Mouse (Mus musculus) lung, postnatal 0 days (tissue): ENCODE data around the gene Ap1m1.

Experiments used
- CTCF ChIP-seq: IDR thresholded peaks from 2 replicates; pipeline ENCODE4 v1.5.1; 2016; ENCODE audit warnings: antibody characterized with exemption, mild to moderate bottlenecking
- EP300 ChIP-seq: IDR thresholded peaks from 2 replicates; pipeline ENCODE4 v1.6.1; 2016; ENCODE audit warnings: antibody characterized with exemption, mild to moderate bottlenecking, control low read depth

- TF ChIP-seq EP300 (no peak), CTCF (no peak)
These were observed 39.3 kb downstream of the Ap1m1 start for GRCm38 (mm10) chr8:72279151-72279550.
